Mouse (Mus musculus): ENCODE measurements around the gene Hcar2. TPM values are rescaled to one million over a fixed set of nuclear protein-coding genes. Genes with fewer than 3 reads are reported as not detected.

Hcar2 gene
- polyA plus RNA-seq, 1 experiment from 2014 or later, result 0.08 TPM

DNA sequence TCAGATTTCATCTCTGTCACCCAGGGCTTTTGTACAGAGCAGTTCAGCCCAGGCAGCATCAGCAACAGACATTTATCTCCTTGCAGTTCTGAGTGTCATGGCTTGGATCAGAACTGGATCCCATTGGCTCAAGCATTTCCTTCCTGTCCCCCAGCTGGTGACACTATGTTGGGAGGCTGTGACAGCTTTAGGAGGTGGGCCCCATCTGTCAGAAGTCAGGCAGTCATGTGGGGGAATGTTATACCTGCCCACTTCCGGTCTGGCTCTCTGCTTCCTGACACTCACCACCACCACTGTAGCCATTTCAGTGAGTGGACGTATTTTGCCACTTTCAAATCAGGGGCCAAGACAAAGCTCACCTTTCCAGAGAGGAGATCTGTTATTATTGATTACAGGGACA, 13.9 kb downstream of the Hcar2 start:
- WGBS, result 70% methylated on average over 2 of the region's 2 CpGs
- no peaks in the 10 kb centered on the region for H3K9me3 ChIP-seq
- no peak overlapping the region for H3K4me3 ChIP-seq
- no peak overlapping the region for H3K27ac ChIP-seq
- no peak for DNase-seq (ENCODE audit: low spot score)
- H3K4me1 ChIP-seq (replicated peaks), result no peaks in the 10 kb centered on the region
- H3K36me3 ChIP-seq, result no peaks in the 10 kb centered on the region
- H3K27me3 ChIP-seq (ENCODE audit: insufficient read depth, poor library complexity, severe bottlenecking), result no peaks in the 10 kb centered on the region

DNA sequence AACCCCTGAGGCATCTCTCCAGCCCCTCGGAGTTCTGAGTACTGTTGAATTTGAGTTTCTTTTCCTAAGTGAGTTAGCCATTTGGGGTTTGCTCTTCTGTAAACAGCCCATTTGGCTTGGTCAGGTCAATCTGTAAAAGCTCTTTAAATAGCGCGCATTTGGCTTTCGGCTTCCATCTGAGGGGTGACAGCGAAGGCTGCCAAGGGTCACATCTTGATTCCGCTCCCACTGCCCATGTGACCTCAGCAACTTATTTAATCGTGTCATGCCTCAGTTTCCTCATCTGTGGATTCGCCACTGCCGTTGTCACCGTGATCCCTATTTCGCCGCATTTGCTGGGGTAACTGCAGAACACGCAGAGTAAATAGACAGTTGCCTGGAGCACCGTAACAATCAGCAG, 21.0 kb downstream of the Hcar2 start:
- Histone ChIP-seq H3K9me3 (no peaks in the 10 kb centered on the region), H3K27ac (no peak overlapping the region), H3K27me3 (ENCODE audit: insufficient read depth, poor library complexity, severe bottlenecking) (no peaks in the 10 kb centered on the region), H3K4me3 (no peak overlapping the region), H3K36me3 (no peaks in the 10 kb centered on the region), H3K4me1 (replicated peaks) (no peaks in the 10 kb centered on the region)
- WGBS, result 92% methylated on average over 14 of the region's 14 CpGs
- no peak for DNase-seq (ENCODE audit: low spot score)

DNA sequence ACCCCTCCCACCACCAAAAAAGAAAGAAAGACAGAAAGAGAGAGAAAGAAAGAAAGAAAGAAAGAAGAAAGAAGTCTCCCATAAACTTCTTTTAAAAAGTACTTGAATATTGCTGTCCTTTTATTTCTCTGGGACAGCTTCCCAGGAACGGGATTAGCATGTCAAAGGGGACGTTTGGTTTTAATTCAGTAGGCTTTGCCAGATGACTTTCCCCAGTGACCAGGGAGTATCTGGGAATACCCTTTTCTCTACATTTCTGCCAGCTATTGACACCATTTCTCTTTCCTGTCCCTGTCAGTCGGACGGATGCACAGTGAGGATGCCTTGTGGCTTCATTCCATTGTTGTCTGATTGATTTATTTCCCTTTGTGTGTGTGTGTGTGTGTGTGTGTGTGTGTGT, 21.5 kb downstream of the Hcar2 start:
- Histone ChIP-seq H3K27me3 (ENCODE audit: insufficient read depth, poor library complexity, severe bottlenecking) (no peaks in the 10 kb centered on the region), H3K4me3 (no peak overlapping the region), H3K36me3 (no peaks in the 10 kb centered on the region), H3K4me1 (replicated peaks) (no peaks in the 10 kb centered on the region), H3K27ac (no peak overlapping the region), H3K9me3 (no peaks in the 10 kb centered on the region)
- WGBS, result 45% methylated on average over 4 of the region's 4 CpGs
- no peak for DNase-seq (ENCODE audit: low spot score)

DNA sequence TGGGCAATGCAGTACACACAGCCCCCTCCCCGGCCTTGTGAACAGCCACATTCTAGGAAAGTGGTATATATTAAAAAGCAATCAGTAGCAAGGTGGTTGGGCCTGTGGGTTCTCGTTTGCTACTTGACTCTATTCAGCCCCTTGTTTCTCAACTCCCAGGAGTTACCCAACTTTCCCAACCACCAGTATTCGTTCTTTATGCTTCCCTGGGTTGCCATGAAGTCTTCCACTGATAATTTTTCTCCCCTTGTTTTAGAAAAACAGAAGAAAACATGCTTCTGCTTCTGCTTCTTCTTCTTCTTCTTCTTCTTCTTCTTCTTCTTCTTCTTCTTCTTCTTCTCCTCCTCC, 22.4 kb downstream of the Hcar2 start:
- Histone ChIP-seq H3K4me1 (replicated peaks) (no peaks in the 10 kb centered on the region), H3K4me3 (no peak overlapping the region), H3K27me3 (ENCODE audit: insufficient read depth, poor library complexity, severe bottlenecking) (no peaks in the 10 kb centered on the region), H3K36me3 (no peaks in the 10 kb centered on the region), H3K9me3 (no peaks in the 10 kb centered on the region), H3K27ac (no peak overlapping the region)
- 73% methylated on average over 3 of the region's 3 CpGs for WGBS
- no peak for DNase-seq (ENCODE audit: low spot score)

DNA sequence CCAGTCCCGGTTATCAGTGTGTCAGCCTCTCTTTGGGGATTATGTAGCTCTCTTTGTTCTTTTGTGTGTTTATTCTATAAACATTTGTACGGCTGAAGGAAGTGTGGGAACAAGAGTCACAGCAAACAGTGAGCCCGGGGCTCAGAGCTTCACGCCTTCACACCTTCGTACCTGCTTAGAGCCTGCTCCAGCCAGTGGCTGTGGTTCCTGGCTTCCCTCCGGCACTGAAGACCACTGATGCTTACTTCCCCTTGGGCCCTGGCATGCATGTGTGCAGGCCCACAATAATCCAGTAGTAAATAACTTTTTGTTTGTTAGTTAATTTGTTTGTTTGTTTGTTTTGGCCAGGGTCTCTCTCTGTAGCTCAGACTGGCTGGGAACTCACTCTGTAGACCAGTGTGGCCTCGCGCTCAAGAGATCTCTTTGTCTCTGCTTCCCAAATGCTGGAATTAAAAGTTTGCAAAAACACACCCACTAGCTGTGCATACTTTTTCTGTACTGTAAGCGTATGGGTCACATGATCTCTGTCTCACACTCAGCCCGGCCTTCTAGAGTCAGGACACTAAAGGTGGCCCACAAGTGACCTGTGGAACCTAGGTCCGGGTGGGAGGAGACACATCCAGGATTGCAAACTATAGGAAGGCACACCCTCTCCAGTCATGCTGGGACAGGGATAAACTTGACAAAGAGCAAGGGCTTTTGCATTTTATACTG, 22.9 kb downstream of the Hcar2 start:
- DNase-seq (ENCODE audit: low spot score), result no peak
- H3K4me1 ChIP-seq (replicated peaks), result peaks cover 5% of the 10 kb centered on the region; the same call in 1 of the 2 replicates
- no peak overlapping the region for H3K4me3 ChIP-seq
- WGBS, result 76% methylated on average over 11 of the region's 11 CpGs
- no peaks in the 10 kb centered on the region for H3K36me3 ChIP-seq
- H3K9me3 ChIP-seq, result no peaks in the 10 kb centered on the region
- H3K27me3 ChIP-seq (ENCODE audit: insufficient read depth, poor library complexity, severe bottlenecking), result no peaks in the 10 kb centered on the region
- no peak overlapping the region for H3K27ac ChIP-seq

DNA sequence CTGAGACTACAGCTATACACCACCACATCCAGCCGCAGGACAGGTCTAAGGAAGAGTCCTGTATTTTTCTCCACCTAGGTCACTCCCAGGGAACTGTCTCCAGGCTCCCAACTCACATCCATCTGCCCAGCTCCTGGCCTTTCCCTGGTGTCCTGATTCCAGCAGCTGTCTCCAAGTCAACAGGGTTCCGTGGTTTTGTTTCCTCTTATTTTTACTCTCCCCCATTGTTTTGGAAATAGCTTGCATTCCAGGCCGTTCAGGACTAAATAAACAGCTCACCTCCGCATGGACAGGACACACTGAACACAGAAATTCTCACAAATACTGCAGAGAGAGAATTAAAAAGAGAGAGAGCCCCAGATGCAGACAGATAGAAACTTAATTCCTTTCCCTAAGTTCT, 27.9 kb downstream of the Hcar2 start:
- Histone ChIP-seq H3K9me3 (no peaks in the 10 kb centered on the region), H3K36me3 (no peaks in the 10 kb centered on the region), H3K4me3 (no peak overlapping the region), H3K4me1 (replicated peaks) (peaks cover 9% of the 10 kb centered on the region), H3K27ac (no peak overlapping the region; the same call in 1 of the 2 replicates), H3K27me3 (ENCODE audit: insufficient read depth, poor library complexity, severe bottlenecking) (no peaks in the 10 kb centered on the region)
- no peak for DNase-seq (ENCODE audit: low spot score)
- 42% methylated on average over 4 of the region's 4 CpGs for WGBS

DNA sequence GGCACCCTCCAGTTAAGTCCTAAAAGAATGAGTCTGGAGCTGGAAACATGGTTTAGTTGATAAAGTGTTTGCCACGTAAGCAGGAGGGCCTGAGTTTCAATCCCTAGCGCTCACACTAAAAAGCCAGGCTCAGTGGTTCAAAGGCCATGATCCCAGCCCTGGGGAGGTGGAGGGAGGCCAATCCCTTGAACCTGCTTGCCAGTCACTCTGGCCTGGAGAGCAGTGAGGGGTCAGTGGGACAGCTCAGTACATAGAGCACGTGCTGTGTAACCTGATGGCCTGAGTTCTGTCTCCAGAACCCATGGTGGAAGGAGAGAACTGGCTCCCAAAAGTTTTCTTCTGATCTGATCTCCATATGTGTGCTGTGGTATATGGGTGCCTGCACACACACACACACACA, 30.5 kb downstream of the Hcar2 start:
- no peak overlapping the region for H3K4me3 ChIP-seq
- H3K9me3 ChIP-seq, result no peaks in the 10 kb centered on the region
- no peaks in the 10 kb centered on the region for H3K36me3 ChIP-seq
- no peaks in the 10 kb centered on the region for H3K27me3 ChIP-seq (ENCODE audit: insufficient read depth, poor library complexity, severe bottlenecking)
- DNase-seq (ENCODE audit: low spot score), result no peak
- WGBS, result 78% methylated on average over 3 of the region's 3 CpGs
- H3K4me1 ChIP-seq (replicated peaks), result peaks cover 9% of the 10 kb centered on the region
- H3K27ac ChIP-seq, result no peak overlapping the region

DNA sequence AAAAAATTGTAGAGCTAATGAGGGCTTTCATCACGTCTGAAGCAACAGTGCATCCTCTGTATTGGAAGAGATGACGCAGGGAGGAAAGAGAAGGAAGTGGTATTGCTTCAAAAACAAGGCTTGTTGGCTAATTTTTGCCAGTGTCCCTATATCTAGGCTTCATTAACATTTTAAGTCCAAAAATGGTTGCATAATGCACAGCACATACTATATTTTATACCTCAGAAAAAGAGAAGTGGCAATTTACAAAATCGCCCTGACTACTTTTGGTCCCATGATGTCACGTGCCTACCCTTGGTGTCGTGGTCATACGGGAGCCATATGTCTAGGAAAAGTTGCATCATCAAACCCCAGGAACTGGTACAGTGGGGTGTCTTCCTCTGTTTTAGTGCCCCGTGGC, 33.0 kb downstream of the Hcar2 start:
- H3K4me3 ChIP-seq, result no peak overlapping the region
- DNase-seq (ENCODE audit: low spot score), result no peak
- H3K36me3 ChIP-seq, result 0 out of 2 replicates have a peak, but pooled peaks cover 2% of the 10 kb centered on the region
- WGBS, result 90% methylated on average over 7 of the region's 7 CpGs
- no peaks in the 10 kb centered on the region for H3K27me3 ChIP-seq (ENCODE audit: insufficient read depth, poor library complexity, severe bottlenecking)
- no peaks in the 10 kb centered on the region for H3K9me3 ChIP-seq
- H3K4me1 ChIP-seq (replicated peaks), result peaks cover 3% of the 10 kb centered on the region
- H3K27ac ChIP-seq, result no peak overlapping the region

DNA sequence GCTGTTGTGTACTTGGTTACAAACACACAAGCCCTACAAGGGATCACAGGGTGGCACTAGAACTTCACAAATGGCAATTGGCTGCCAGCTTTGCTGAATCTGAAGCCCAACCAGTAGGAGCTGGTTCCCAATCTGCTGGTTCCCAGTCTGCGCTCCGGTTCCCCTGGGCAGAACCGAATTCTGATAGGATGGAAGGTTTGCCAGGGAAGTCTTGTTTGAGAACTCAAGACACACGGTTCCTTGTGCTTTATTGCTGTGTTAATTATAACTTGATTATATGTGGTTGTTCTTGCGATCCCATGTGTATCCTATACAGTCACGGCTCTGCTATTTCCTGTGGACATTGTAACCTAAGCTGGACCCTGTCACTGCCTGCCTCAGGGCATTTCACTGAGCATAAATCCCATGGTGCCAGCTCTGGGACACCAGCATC, 37.6 kb downstream of the Hcar2 start:
- H3K9me3 ChIP-seq, result no peaks in the 10 kb centered on the region
- peaks cover 12% of the 10 kb centered on the region for H3K36me3 ChIP-seq
- no peaks in the 10 kb centered on the region for H3K4me1 ChIP-seq (replicated peaks)
- no peak overlapping the region for H3K4me3 ChIP-seq
- 81% methylated on average over 6 of the region's 6 CpGs for WGBS
- H3K27ac ChIP-seq, result no peak overlapping the region
- no peaks in the 10 kb centered on the region for H3K27me3 ChIP-seq (ENCODE audit: insufficient read depth, poor library complexity, severe bottlenecking)
- no peak for DNase-seq (ENCODE audit: low spot score)

DNA sequence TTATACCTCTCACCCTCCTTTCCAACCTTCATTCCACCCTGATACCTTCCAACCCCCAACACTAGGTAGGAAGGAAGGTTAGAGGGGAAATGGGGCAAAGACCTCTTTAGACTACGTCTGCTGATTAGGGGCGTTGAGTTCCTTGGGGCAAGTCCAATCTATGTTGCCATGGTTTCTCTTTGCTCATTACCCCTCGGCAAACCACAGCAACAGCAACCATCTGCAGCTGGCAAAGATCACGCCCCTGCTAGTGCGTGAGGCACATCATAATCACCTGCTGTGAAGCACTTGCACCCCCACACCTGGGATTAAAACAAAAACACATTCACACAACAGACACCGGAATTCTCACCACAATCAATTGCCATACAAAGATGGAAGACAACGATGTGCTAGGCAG, 42.6 kb downstream of the Hcar2 start:
- H3K9me3 ChIP-seq, result no peaks in the 10 kb centered on the region
- peaks cover 56% of the 10 kb centered on the region for H3K36me3 ChIP-seq
- H3K4me1 ChIP-seq (replicated peaks), result no peaks in the 10 kb centered on the region
- no peaks in the 10 kb centered on the region for H3K27me3 ChIP-seq (ENCODE audit: insufficient read depth, poor library complexity, severe bottlenecking)
- DNase-seq (ENCODE audit: low spot score), result no peak
- no peak overlapping the region for H3K27ac ChIP-seq
- H3K4me3 ChIP-seq, result no peak overlapping the region
- 78% methylated on average over 7 of the region's 7 CpGs for WGBS

DNA sequence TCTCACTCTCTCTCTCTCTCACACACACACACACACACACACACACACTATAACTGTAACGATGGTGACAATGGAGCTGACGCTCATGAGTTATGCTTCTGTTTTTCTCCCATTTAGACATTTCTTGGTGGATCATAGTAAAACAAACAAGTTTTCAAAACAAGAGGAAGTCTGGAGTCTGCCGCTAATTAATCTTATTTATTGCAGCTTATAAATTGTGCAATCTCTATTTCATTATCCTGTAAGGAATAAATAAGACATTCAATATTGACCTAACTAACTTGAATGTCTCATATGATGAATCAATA, 44.1 kb downstream of the Hcar2 start:
- Histone ChIP-seq H3K4me3 (no peak overlapping the region), H3K4me1 (replicated peaks) (no peaks in the 10 kb centered on the region), H3K9me3 (no peaks in the 10 kb centered on the region), H3K27ac (no peak overlapping the region), H3K27me3 (ENCODE audit: insufficient read depth, poor library complexity, severe bottlenecking) (no peaks in the 10 kb centered on the region), H3K36me3 (peaks cover 66% of the 10 kb centered on the region)
- DNase-seq (ENCODE audit: low spot score), result no peak
- WGBS, result 93% methylated on average over 3 of the region's 3 CpGs

DNA sequence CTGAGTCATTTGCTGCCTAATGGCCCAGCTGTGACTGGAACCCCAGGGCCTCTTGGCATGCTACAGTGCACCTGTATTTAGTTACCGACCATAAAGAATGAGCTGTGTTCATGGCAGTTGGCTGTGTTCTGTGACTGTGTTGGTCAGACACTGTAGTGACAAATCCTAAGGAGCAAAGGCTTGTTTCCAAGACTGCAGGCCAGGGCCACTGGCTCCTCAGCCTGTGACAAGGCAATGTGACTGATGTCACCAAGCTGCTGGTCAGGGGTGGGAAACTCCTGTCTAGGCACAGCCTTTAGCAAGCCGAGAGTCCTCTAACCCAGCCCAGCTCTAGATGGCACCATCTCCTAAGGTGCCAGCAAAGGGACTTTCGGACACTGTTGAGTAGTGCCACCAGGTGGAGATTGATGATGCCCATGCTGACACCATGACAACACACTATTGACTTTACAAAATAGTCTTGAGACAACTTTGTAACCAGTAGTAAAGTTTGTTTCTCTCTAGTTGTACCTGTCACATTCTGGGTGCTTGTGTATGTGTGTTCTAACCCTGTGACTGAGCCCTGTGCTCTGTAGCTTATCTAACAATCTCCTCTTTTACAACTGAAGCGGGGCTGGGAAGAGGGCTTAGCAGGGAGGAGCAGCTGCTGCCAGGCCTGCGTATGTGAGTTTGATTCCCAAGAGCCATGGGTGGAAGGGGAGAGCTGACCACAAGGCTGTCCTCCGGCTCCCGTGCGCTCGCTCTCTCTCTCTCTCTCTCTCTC, 44.6 kb downstream of the Hcar2 start:
- Histone ChIP-seq H3K4me1 (replicated peaks) (no peaks in the 10 kb centered on the region), H3K27me3 (ENCODE audit: insufficient read depth, poor library complexity, severe bottlenecking) (no peaks in the 10 kb centered on the region), H3K9me3 (no peaks in the 10 kb centered on the region), H3K36me3 (peaks cover 72% of the 10 kb centered on the region), H3K27ac (no peak overlapping the region), H3K4me3 (no peak overlapping the region)
- WGBS, result 87% methylated on average over 9 of the region's 9 CpGs
- DNase-seq (ENCODE audit: low spot score), result no peak

DNA sequence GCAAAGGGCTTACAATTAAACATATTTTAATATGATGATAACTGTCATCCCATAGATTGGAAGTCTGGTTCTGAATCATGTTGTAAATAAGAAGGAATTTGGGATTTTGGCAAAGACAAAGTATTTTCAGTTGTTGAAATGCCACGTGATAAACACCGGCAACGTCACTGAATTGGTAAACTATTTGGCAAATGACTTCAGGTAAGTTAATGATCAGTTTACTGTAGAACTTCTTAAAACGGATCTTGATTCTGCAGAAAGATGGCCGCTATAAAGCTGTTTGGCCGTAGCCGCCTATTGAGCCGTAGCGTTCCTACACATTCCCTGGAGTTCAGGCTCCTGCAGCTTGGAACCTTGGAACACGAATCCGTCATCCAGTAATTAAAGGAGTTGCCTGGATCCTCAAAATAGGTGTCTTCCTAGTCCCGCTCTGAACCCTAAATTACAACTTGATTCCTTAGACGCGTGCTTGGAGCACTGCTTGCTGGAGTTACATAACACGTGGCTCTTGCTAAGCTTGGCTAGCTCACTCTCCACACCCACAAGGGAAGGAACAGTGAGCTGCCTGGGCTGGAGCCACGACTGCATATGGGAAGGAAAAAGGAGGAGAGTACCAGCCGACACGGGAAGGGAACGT, 46.2 kb downstream of the Hcar2 start:
- Histone ChIP-seq H3K27ac (no peak overlapping the region), H3K4me3 (no peak overlapping the region), H3K36me3 (peaks cover 88% of the 10 kb centered on the region), H3K9me3 (no peaks in the 10 kb centered on the region), H3K27me3 (ENCODE audit: insufficient read depth, poor library complexity, severe bottlenecking) (no peaks in the 10 kb centered on the region), H3K4me1 (replicated peaks) (no peaks in the 10 kb centered on the region)
- no peak for DNase-seq (ENCODE audit: low spot score)
- 94% methylated on average over 19 of the region's 19 CpGs for WGBS
